Mouse (Mus musculus) midbrain, postnatal 0 days (tissue): ENCODE data around the gene H2-D1. TPM values are rescaled to one million over a fixed set of nuclear protein-coding genes. Genes with fewer than 3 reads are reported as not detected.
A peak's percentile ranks its signal among the peaks of the same experiment; 100 is the strongest.

ENCODE experiments used
- ATAC-seq: fragments of 200-750 bp; cut with Nextera tagmentation; 2 replicates; pipeline ENCODE4 v1.8.0; 2017; ENCODE audit warnings: moderate number of reproducible peaks, mild to moderate bottlenecking, moderate TSS enrichment, moderate library complexity; ENCODE audit not compliant: low FRiP score
- DNase-seq: peaks from one replicate; pipeline ENCODE4 v3.0.0-alpha.2; 2015; ENCODE audit warnings: low spot score
- H3K27ac ChIP-seq: fragments of 300-500 bp; sonication (generic); 2 replicates; pipeline ENCODE4 v1.5.1; 2014; ENCODE audit warnings: low read depth, mild to moderate bottlenecking, low read length, mixed read lengths
- H3K27me3 ChIP-seq: fragments of 300-500 bp; sonication (generic); 2 replicates; pipeline ENCODE4 v1.6.1; 2014; ENCODE audit warnings: low read length, control low read depth, mixed read lengths; ENCODE audit not compliant: insufficient read depth
- H3K36me3 ChIP-seq: fragments of 300-500 bp; sonication (generic); 2 replicates; pipeline ENCODE4 v1.6.1; 2014; ENCODE audit warnings: low read length, control low read depth, mixed read lengths; ENCODE audit not compliant: insufficient read depth
- H3K4me1 ChIP-seq: fragments of 300-500 bp; sonication (generic); 2 replicates; pipeline ENCODE4 v1.6.1; 2014; ENCODE audit warnings: mild to moderate bottlenecking, control low read depth, antibody characterized with exemption, low read length, mixed read lengths; ENCODE audit not compliant: insufficient read depth
- H3K4me2 ChIP-seq: fragments of 300-500 bp; sonication (generic); 2 replicates; pipeline ENCODE4 v1.6.1; 2014; ENCODE audit warnings: low read depth, mild to moderate bottlenecking, low read length, mixed read lengths; ENCODE audit not compliant: poor library complexity, severe bottlenecking
- H3K4me3 ChIP-seq: fragments of 300-500 bp; sonication (generic); 2 replicates; pipeline ENCODE4 v1.5.1; 2014; ENCODE audit warnings: low read depth, mild to moderate bottlenecking, low read length, moderate library complexity
- H3K9ac ChIP-seq: fragments of 300-500 bp; sonication (generic); replicated peaks from 2 replicates; pipeline ENCODE4 v1.6.1; 2014; ENCODE audit warnings: mild to moderate bottlenecking, low read length, moderate library complexity, mixed read lengths; ENCODE audit not compliant: poor library complexity, severe bottlenecking
- H3K9me3 ChIP-seq: fragments of 300-500 bp; sonication (generic); 2 replicates; pipeline ENCODE4 v1.6.1; 2016; ENCODE audit warnings: low read length, control low read depth
- CTCF ChIP-seq: IDR thresholded peaks from 2 replicates; pipeline ENCODE4 v1.5.1; 2016; ENCODE audit warnings: antibody characterized with exemption, mild to moderate bottlenecking
- WGBS: fragments of 180-500 bp; shearing (Covaris S2); extraction: QIAGEN DNeasy Blood & Tissue Kit; methylation state at CpG from one replicate; pipeline ENCODE4 v1.1.7; 2014; 5-methylcytosine and 5-hydroxymethylcytosine counted together
- polyA plus RNA-seq: library from polyadenylated mRNA; unstranded; fragments of >200 nt; fragmentation: Nextera tagmentation; extraction: Ambion mirVana; gene quantifications from 2 replicates; pipeline ENCODE4 v1.2.1, GENCODE M21; 2015
- total RNA-seq: library from RNA; depleted of rRNA; stranded (reverse); fragments of >200 nt; gene quantifications from 2 replicates; pipeline ENCODE4 v1.2.3, GENCODE M21; 2014

H2-D1 gene
- total and polyA plus RNA-seq, 2 experiments from 2014 or later = 75.4 to 130 TPM

DNA sequence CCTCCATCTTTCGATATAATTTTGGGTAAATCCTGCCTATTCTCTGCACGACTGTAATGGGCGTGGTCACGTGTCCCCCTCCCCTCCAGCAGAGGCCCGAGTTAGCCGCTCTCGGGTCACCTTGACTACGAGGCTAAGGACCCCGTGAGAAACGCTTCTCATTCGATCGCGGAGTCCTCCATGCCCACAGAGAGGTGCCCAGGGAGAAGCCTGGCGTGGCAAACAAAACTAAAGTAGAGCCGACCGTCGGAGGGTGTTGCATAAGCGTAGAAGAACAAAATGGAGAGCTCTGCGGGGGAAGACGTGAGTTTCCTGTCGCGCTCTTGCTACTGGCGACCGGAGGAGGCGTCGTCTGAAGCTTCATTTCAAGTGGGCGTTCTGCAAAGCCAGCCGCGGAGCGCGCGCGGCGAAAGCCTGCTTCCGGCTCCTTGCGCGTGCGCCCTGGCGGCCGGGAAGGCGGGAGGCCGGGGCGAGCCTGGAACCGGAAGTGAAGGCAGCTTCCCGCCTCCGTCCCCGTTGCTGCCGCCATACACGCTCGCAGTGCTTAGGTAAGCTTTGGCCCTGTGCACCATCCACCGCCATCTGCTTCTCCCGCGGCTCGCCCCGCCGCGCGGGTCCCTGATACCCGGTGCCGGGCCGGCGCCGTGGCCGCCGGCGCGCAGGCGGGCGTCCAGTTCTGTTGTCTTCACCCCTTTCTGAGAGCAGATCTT is 21.1 kb upstream of the H2-D1 start, which contains the start of gene Ddx39b:
Gene Ddx39b, plus strand, starts transcription at position 442 of the 710 bp plus-strand sequence.
- peaks cover 28% of the 10 kb centered on the region for H3K36me3 ChIP-seq
- peak within 1 kb of the TSS; percentile 97 for H3K9ac ChIP-seq
- peak; percentile 38; the same call in 1 of the 2 replicates for TF ChIP-seq CTCF
- WGBS = under 1% methylated on average over 63 of the region's 69 CpGs
- peak within 1 kb of the TSS; percentile 99 for H3K27ac ChIP-seq
- no peaks in the 10 kb centered on the region for H3K27me3 ChIP-seq
- peak within 1 kb of the TSS; percentile 82 for H3K4me3 ChIP-seq
- no peaks in the 10 kb centered on the region for H3K9me3 ChIP-seq
- peak; percentile 98 for DNase-seq
- H3K4me1 ChIP-seq = peaks cover 11% of the 10 kb centered on the region; the same call in 1 of the 2 replicates
- ATAC-seq = peak; percentile 90
- H3K4me2 ChIP-seq = peak within 1 kb of the TSS; percentile 73

DNA sequence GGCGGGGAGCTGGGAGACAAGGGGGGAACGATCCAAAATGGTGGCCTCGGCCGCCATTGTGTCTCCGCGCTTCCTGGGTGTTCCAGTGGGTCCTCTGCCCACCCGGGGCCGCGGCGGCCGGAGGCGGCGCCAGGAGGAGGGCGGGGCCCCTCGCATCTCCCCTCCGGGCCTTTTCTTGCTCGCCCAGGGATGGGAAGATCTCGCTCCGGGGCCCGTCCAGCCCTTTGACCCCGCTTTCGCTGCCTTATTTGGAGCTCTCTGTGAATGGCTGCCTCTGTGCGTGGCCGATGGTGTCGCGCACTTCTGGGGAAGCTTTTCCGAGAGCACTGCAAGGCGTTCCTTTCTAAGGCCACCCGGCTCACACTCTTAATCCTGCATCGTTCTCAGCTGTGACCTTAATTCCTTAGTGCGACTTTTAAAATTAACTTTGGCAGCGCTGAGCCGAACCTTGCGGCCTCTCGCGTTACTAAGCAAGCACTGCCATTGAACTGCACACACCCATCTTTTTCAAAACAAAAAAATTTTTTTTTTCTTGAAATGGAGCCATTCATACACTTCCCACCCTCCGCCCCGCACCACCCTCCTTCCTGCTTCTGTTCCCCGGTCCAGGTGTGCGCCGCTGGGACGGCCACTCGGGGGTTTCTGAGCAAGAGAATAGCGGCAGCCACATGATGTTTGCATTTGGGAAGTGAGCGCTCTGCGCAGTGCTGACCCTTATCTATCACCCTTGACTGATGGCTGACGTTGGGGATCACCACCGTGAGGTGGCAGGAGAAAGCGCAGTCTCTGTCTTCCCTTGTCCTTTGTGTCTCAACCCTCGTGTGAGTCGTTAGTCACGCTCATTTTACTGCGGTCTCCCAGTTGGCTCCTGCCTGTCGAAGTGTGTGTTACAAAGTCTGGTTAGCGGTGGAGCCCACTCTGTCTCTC is 20.3 kb upstream of the H2-D1 start:
- peaks cover 11% of the 10 kb centered on the region; the same call in 1 of the 2 replicates for H3K4me1 ChIP-seq
- no peaks in the 10 kb centered on the region for H3K9me3 ChIP-seq
- ATAC-seq = peak; percentile 60
- peak; percentile 57 for TF ChIP-seq CTCF
- peak overlapping the region; percentile 73 for H3K4me2 ChIP-seq
- peak overlapping the region; percentile 97 for H3K9ac ChIP-seq
- peaks cover 36% of the 10 kb centered on the region for H3K36me3 ChIP-seq
- H3K4me3 ChIP-seq = peak overlapping the region; percentile 82
- H3K27ac ChIP-seq = peak overlapping the region; percentile 99
- no peaks in the 10 kb centered on the region for H3K27me3 ChIP-seq
- peak; percentile 88 for DNase-seq
- WGBS = under 1% methylated on average over 55 of the region's 55 CpGs

DNA sequence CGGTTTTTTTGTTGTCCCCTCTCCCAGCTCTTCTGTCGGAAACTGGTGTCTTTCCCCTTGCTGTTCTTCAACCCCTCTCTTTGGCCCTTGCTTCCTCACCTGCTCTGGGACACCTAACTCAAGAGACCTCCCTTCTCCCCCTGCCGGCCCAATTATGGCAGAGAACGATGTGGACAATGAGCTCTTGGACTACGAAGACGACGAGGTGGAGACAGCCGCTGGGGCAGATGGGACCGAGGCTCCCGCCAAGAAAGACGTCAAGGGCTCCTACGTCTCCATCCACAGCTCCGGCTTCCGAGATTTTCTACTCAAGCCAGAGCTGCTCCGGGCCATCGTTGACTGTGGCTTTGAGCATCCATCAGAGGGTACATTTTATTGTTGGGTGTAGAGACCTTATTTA is 19.4 kb upstream of the H2-D1 start:
- Histone ChIP-seq H3K9ac (peak overlapping the region; percentile 97), H3K27ac (peak overlapping the region; percentile 99), H3K4me2 (peak overlapping the region; percentile 73), H3K27me3 (no peaks in the 10 kb centered on the region), H3K36me3 (peaks cover 43% of the 10 kb centered on the region), H3K9me3 (no peaks in the 10 kb centered on the region), H3K4me3 (peak overlapping the region; percentile 82), H3K4me1 (peaks cover 11% of the 10 kb centered on the region; the same call in 1 of the 2 replicates)
- 2% methylated on average over 16 of the region's 16 CpGs for WGBS
- peak; percentile 33; the same call in 1 of the 2 replicates for TF ChIP-seq CTCF
- DNase-seq (peak; percentile 81), ATAC-seq (no peak)

DNA sequence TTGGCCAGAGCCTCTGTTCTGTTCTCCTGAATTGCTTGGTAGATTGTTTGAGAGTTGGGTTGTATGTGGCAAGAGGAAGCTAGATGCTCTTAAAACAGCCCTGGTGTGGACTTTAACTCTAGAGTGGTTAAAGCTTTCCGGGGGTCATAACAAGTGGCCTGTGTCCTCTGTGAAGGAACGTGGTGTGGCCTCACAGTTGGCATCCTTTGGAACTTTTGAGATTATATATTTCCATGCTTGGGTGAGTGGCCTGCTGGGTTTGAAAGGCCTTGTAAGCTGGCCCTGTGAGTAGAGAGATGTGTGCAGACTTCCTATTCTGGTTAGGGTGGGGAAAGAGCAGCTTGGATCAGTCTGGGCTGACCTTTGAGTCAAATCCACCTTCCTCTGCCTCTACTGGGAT is 17.5 kb upstream of the H2-D1 start:
- WGBS = 69% methylated on average over 2 of the region's 2 CpGs
- Histone ChIP-seq H3K4me3 (peak overlapping the region; percentile 82; the same call in 1 of the 2 replicates), H3K4me1 (peaks cover 11% of the 10 kb centered on the region; the same call in 1 of the 2 replicates), H3K4me2 (no peak overlapping the region), H3K27ac (no peak overlapping the region), H3K9ac (no peak overlapping the region), H3K36me3 (peaks cover 61% of the 10 kb centered on the region), H3K27me3 (no peaks in the 10 kb centered on the region), H3K9me3 (no peaks in the 10 kb centered on the region)
- no peak for TF ChIP-seq CTCF
- ATAC-seq = no peak
- DNase-seq = no peak

DNA sequence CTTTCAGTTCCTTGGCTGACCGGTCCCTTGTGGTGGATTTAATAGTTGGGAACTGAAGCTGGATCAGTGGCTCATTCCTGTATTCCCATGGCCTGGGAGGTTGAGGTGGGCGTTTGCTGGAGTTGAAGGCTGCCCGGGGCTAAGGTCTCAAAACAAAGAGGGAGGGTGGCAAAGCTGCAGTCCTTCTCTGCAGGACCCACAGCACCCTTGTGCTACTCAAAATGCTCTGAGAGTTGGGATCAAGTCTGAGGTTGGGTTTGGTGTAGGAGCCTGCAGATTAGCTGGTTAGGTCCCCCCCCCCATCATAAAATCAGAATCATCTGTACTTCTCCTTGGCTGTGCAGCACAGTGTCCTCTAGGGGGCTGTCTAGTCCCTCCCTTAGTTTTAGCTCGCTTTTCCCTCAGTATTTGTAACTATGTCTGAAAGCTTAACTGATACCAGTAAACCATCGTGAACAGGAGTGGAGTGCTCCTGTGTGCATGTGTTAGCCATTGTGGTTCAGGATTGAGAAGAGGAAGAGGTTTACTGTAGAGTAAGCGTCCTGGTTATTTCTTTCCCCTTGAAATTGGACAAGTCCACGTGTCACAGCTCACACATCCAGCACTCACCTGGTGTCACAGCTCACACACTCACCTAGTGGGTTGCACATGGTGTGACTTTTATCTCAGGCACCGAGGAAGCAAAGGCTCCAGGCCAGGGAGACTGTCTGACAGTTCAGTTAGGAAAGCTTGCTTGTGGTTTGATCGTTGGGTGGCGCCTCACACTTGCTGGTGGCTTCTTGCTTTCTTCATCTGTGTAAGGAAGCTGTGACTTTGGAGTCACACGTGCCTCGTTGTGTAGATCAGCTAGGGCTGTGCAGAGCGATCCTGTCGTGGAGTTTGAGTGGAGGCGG is 16.6 kb upstream of the H2-D1 start:
- Histone ChIP-seq H3K9me3 (no peaks in the 10 kb centered on the region), H3K27ac (no peak overlapping the region), H3K4me1 (peaks cover 11% of the 10 kb centered on the region; the same call in 1 of the 2 replicates), H3K36me3 (peaks cover 70% of the 10 kb centered on the region), H3K27me3 (no peaks in the 10 kb centered on the region), H3K4me2 (no peak overlapping the region), H3K9ac (no peak overlapping the region), H3K4me3 (no peak overlapping the region; the same call in 1 of the 2 replicates)
- ATAC-seq (no peak), DNase-seq (peak; percentile 49)
- WGBS = 76% methylated on average over 15 of the region's 15 CpGs
- TF ChIP-seq CTCF = peak; percentile 71
